Mouse (Mus musculus) heart, postnatal 25 days (tissue): ENCODE data around the gene Prrx2. TPM values are rescaled to one million over a fixed set of nuclear protein-coding genes. Genes with fewer than 3 reads are reported as not detected.

Source experiments
- DNase-seq: peaks from one replicate; pipeline ENCODE4 v3.0.0; 2022; ENCODE audit warnings: low spot score
- intact Hi-C: fragments of 180-260 bp; cut with DNase I; formaldehyde crosslinking; loops from one replicate; pipeline ENCODE4 v1.15.1; 2025
- total RNA-seq, 2 experiments: library from RNA; stranded (reverse); gene quantifications; 2 replicates each; pipeline ENCODE4 v1.2.3; 2021

Gene Prrx2
- total RNA-seq, 2 experiments from 2014 or later = 0.61 to 1.9 TPM

DNA sequence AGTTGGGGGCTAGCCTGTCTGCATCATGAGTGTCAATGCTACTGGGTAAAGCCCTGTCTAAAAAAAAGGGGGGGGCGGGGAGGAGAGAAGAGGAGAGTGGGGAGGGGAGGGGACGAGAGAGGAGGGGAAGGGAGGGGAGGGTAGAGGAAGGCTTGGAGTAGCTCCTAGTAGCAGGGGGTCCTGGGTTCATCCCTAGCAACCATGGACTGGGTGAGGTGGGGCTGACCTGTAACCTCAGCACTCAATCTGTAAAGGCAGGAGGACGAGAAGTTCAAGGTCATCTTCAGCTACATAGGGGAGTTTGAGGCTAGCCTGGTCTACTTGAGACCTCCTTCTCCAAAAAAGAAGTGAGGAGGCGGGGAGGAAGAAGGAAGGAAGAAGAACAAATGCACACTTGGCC lies 27.3 kb downstream of the Prrx2 start:
- intact Hi-C loops = no loop called here
- DNase-seq = no peak

DNA sequence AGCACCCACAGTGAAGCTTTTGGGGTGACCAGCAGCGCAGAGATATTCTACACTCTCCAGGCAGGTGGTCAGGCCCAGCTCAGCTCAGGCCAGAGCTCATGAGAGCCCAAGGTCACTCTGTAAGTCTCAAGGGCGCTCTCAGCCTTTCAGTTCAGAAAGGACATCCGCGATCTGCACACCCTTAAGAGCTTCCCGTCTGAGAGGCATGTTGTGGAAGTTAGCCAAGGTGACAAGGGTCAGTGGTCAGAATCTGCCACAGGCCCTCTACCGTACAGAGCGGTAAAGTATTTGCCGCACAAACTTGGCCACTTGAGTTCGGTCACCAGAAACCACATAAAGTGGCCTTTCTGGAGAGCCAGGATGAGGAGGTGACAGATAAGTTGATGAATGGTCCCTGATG lies 28.8 kb downstream of the Prrx2 start:
- no peak for DNase-seq
- intact Hi-C loops = no loop called here

DNA sequence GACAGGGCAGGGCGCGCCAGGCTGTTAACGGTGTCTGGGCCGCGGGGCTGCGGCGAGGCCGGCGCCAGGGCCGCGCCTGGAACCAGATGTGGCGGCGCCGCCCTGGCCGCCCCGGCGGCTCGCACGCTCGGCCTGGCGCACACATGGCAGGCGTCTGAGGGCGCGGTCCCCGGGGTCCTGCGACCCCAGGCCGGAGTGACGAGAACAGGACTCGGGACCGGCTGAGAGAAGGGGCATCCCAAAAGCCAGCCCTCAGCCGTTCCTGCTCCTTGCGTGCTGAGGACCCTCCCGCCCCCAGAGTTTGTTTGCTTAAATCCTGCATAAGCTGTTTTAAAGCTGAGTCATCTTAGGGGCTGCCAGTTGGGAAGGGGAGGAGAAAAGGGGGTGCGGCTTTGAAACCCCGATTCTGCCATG lies 30.2 kb downstream of the Prrx2 start:
- intact Hi-C loops = no loop called here
- peak; percentile 17 for DNase-seq

DNA sequence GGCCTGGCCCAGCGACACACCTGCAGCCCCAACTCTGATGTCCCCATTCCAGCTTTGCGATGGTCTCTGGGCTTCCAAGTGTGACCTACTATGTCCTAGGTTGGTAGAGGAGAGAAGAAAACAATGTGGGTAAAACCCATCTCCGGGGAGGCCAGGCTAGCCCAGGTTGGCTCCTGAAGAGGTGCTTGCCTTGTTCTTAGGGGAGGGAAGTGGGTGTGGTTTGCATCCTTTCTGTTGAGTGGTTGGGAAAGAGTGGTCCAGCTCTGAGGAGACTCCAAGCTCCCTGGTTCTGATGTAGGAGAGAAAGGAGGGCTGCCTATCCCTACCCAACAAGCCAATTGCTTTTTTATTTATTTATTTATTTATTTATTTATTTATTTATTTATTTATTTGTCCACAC lies 30.7 kb downstream of the Prrx2 start:
- intact Hi-C loops = no loop called here
- DNase-seq = no peak

DNA sequence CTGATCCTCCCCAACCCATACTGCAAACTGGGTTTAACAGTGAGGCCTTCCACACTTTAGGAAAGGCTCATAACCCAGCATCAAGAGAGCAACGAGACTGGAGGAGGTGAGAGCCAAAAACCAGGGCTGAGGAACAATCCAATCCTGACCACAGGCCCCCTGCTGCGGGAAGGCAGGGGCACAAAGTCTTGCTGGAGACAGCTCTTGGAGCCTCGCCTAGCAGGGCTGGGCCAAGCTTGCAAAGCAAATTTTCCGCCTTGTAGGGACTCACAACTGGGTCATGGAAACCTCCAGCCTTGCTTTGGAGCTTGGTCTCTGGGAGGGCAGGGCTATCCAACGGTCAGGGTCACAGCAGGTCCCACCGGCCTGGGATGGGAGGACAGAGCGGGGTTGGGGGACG lies 36.1 kb downstream of the Prrx2 start:
- no peak for DNase-seq
- intact Hi-C loops = no loop called here

DNA sequence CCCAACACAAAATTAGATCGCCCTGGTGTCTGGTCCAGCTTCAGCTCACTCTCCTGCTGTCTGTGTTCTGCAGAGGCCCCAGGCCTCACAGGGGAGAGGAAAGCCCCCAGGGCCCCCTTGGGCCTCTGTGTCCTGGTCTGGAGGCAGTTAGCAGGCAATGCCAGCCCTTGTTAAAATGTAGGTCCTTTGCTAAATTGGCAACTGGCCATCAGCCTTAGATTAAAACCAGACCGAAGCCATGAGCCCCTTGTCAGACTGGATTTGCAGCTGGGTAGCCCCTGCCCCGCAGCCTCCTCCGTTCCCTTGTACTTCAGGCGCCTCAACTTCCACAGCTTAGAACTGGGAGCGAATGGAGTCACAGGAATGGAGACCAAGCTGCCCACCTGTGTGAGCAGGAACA lies 37.9 kb downstream of the Prrx2 start:
- intact Hi-C loops = no loop called here
- DNase-seq = no peak

DNA sequence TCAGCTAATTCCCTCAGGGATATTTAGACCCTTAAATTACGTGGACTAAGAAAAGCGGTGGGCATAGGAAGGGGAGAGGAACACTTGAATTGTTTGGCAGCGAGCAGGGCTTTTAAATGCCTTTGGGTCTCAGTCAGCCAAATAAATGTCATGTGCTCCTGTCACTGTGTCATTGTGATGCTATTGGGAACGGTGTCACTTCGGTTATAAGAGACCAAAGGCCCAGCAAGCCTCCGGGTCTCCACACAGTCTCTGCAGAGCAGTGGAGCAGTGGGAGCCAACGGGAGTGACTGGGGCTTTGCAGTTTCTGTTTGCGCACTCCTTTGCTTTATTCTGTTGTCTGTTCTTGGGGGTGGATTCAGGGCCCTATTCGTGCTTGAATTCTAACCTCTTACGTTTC lies 39.7 kb downstream of the Prrx2 start:
- intact Hi-C loops = no loop called here
- no peak for DNase-seq

DNA sequence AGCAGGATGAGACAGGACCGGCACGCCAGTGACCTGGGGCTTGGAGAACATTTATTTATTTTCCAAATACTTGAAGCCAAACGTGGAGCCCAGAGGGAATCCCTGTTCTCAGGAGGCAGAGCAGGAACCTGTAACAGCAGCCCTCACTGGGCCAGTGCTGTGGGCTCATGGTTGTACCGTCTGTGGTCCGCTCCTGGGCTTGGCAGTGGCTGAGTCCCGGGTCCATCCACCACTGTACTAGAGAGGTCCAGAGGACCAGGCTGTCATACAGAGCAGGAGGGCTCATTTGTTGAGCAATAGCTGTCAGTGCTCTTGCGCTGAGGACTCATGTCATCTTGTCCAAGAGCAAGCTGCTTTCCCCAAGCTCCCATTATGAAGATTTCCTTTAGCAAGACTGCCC lies 40.3 kb downstream of the Prrx2 start:
- no peak for DNase-seq
- intact Hi-C loops = no loop called here

DNA sequence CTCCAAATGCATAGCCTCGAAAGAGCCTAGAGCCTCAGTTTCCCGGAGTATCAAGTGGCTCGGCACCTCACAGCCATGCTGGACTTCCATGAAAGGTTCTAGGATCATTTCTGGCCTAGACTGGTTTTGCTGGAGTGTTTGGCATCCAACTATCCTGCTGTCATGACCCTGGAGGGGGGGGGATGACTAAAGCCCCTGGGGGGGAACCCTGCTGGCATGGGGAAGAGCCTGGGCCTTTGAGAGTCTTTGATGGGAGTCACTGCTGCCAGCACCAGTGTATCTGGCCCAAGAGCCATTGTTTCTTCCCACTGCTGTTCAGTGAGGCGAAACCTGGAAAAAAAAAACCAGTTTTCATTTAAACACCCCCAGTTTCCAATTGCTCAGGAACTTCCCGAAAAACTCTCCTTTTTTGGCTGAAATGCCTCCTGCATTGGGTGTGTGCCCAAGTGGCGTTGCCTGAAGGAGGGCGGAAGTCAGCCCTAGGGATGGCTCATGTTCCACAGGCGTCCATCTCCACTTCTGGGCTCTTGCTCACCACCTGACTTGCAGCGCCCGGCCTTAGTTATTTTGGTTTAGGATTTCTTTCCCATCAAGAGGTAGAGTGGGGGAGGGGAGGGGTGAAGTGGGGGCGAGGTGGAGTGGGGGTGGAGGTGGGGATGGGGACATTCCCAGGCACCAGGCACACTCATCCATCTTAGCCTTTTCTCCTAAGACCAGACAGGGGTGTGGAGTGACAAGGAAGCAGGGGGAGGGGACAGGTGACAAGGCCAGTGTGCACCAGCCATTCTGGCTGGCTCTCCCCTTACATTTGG lies 41.1 kb downstream of the Prrx2 start:
- intact Hi-C loops = no loop called here
- DNase-seq = no peak

DNA sequence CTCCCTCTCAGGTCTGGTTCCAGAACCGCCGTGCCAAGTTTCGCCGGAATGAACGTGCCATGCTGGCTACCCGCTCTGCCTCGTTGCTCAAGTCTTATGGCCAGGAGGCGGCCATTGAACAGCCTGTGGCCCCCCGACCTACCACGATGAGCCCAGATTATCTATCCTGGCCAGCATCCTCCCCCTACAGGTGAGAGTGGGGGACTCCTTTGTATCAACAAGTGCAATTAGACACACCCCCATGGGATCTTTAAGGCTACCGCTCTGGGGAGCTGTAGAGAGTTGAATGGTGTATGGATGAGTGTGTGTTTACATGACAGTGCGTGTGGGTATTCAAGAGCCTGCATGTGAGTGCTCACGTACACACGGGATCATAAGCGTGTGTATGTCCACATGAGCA lies 44.7 kb downstream of the Prrx2 start:
- DNase-seq = no peak
- intact Hi-C loops = no loop called here

DNA sequence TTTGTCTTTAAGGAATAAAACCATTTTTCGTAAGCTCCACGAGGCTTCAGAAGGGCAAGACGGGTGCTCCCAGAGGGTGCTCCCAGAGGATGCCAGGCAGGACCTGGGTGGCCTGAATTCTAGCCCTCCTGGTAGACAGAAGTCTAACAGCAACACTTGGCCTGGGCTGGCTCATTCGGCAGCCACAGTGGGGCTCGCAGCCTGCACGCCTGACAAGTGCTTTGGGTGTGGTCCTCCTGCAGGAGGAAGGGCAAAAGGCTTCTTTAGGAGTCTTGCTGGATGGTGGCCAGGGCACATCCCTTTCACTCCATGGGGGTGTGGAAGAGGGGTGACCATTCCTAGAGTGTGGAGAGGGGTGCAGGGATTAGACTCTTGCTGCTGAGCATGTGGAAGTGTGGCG lies 46.4 kb downstream of the Prrx2 start:
- intact Hi-C loops = no loop called here

DNA sequence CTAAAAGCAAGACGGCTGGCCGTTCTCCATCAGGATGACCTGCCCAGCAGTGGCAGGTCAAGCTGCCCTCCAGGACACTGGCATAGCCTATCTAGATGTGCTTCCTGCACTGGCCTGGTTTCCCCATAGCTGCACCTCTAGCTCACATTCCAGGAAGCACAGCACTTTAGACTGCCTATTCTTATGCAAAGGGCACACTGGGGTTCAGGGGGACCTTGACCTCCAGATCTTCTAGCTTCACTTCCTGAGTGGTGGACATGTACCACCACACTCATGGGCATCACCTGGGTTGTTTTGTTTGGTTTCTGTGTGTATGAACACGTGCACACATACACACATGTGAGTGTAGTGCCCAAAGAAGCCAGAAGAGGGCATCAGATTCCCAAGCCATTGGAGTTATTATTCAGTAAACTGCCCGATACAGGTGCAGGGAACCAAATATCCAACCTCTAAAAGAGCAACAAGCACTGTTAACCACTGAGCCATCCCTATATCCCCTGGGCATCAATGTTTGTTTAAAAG lies 50.1 kb downstream of the Prrx2 start:
- intact Hi-C loops = no loop called here
- DNase-seq = no peak

More for the DNA sequence above, 46.4 kb downstream of the Prrx2 start:
- no peak for DNase-seq

DNA sequence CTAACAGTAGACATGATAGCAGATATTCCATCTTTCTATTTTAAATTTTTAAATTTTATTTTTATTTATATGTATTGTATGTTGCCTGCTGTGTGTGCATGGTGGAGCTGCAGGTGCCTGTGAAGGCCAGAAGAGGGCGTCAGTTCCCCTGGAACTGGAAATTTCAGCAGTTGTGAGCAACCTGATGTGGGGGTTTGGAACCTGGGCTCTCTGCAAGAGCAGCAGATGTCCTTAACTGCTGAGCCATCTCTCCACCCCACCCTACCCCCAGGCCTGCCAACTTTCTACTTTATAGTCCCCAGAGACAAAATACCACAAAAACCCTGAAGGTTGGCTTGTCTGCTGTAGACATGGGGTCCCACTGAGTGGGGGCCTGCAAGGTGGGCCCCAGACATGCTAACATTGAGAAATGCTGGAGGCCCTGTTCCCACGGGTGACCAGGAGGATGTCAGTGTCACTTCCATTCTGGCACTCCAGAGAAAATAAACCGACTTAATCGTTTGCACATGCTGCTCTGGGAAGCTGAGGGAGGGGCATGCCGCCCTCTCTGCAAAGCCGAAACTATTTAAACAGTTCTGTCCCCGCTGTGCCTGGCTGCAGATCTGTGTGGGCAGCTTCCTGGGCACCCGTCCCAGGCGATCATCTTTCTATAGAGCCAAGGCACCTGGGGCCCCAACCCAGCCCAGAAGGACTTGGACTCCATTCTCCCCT lies 50.8 kb downstream of the Prrx2 start:
- no peak for DNase-seq
- intact Hi-C loops = no loop called here

DNA sequence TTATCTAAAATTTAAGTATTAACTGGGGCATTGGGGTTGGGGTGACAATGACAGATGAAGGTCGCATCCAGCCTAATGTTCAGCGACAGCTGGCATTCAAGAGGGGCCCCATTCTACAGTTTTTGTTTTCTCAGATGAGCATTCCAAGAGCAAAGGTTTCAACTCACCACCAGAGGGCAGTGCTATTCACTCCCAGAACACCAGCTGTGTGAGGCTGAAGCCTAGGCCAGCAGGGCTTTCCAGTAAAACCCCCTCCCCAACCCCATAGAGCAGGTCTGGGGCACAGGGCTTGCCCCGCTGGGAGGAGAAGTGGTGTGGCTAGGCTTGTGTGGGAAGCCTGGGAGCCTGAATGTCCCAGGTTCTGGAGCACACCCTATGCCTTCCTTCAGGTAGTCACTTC lies 56.2 kb downstream of the Prrx2 start:
- DNase-seq = peak; percentile 13
- intact Hi-C loops = loop anchor here (1.0 kb wide), 1 partner anchor 43 kb away; no protein-coding TSS in a partner anchor

DNA sequence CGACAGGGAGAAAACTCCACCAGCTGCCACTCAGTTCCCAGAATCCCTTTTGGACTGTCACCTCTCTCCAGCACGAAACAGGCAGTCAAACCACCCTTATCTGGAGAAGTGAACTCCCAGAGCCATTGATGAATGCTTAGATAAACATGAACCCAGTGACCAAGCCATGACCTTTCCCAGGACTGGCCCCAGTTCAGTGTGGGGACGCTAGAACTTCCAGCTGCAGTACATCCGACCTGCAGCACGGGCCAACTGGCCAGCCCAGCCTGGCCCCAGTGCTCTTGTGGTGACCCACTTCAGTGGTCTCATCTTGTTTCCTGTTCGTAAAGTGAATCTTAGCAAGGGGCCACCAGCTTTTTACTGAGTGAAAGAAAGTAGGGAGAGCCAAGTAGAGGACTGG lies 58.6 kb downstream of the Prrx2 start:
- intact Hi-C loops = no loop called here
- DNase-seq = no peak

DNA sequence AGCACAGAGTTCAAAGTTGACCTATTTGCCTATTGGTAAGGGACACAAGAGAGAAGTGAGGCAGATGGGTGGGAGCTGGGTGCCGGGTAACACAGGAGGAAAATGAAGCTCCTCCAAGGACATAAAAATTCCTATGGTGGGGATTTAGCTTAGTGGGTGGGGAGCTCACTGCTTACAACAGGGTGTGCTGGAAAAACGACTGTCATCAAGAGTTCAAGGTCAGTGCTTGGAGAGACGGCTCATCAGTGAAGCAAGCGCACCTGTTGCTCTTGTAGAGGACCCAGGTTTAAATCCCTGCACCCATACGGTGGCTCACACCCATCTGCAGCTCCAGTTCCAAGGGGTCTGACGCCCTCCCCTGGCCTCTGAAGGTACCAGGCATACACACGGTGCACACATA lies 59.2 kb downstream of the Prrx2 start:
- intact Hi-C loops = no loop called here
- DNase-seq = no peak

DNA sequence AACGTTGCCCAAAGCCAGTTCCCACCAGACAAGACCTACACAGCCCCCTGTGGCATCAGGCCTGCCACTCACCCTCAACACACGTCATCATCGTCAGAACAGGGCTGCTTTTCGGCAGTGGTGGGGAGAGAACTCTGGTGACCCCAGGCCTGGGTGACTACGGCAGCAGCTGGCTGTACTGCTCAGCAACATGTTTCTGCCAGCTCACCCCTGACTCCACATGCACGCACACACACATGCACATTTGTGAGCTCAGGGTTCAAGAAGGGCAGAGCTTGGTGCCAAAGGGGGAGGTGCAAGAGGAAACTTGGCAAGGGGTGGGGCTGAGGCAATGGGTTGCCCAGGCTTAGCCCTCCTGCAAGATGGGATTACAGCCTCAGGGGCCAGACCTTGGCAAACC lies 62.5 kb downstream of the Prrx2 start:
- no peak for DNase-seq
- intact Hi-C loops = no loop called here

DNA sequence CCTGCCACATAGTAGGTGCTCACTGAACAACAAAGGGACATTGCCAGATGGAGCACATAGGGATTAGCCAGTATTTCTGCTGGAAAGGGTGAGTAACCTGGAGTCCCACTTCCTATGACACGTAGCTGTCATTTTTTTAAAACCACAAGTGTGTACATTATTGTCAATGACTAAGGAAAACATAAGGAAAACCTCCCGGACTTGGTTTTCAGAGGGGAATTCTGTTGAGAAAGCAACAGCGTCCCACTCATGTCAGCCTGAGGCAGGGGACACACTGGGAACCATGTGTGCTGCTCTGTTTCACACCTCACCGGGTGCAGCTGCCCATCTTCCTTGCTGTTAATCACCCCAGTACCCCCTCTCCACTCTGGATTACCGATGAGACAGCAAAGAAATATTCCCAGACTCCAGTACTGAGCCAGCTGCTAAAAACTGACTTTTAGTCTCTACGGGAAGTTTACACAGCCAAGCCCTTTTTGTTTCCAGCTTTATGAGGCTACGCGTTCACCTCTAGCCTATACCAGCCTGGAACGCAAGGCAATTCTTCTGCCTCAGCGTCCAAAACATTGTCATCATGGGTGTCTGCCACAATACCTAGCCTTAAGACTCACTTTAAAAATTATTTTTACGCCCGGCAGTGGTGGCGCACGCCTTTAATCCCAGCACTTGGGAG lies 64.8 kb downstream of the Prrx2 start:
- DNase-seq = no peak
- intact Hi-C loops = no loop called here

DNA sequence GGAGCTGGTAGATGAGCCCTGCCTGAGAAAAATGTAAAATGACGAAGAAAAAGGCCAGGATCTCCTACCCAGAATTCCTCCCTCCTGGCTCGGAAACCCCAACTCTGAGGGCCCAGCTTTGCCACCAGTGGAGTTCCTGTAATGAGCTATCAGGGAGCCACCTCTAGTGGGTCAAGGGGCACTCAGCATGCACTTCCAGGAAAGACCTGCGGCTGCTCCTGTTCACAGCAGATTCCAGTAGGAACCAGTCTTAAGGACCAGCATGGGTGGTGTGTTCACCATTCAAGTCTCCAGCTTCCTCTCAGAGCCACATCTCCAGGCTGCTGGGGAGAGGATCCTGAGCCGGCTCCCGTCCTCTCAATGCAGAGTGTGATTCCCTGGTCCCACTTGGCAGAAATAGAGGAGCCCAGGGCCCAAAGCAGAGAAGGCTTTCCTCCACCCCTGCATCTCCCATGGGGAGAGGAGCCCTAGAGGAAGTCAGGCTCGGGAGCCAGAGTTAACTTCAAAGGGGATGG lies 66.9 kb downstream of the Prrx2 start:
- DNase-seq = no peak
- intact Hi-C loops = no loop called here

DNA sequence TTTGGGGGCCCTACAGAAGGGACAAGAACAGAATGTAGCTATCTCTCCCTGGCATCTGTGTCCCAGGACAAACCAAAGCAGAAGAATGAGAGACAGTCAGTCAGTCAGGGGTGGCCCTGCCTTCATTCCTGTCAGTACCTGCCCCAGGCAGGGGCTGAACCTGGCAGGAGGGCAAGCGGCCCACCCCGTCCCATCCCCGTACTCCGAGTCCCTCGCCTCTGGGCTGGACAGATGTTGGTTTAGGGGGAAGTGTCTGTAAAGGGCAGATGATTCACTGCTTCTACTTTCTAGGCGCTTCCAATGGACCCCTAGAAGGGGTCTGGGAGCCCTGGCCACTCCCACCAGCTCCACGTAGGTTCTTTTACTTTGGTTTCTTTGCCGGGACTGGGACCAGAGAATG lies 67.5 kb downstream of the Prrx2 start:
- DNase-seq = no peak
- intact Hi-C loops = no loop called here
